Mouse (Mus musculus) kidney, adult 10 weeks (tissue): ENCODE data around the gene Eea1. TPM values are rescaled to one million over a fixed set of nuclear protein-coding genes. Genes with fewer than 3 reads are reported as not detected.

ENCODE experiments used
- polyA plus RNA-seq: library from polyadenylated mRNA; stranded (reverse); fragments of 350-450 nt; fragmentation: Illumina TruSeq; extraction: RNeasy Lipid Tissue Mini Kit (QIAGEN cat#74804); gene quantifications from one replicate; pipeline ENCODE4 v1.2.3, GENCODE M21; 2014; ENCODE audit warnings: low read depth, low replicate concordance

The Eea1 gene
- polyA plus RNA-seq = 73.9 TPM

GRCm38 (mm10) chr10:95940046-95940900 is at the start of gene Eea1:
TSS of gene Eea1 (plus strand) at chr10:95940650.

Other genes starting within 250 kb of the Eea1 start
- 5.6 TPM for gene Gm33543, start 97.7 kb upstream of the Eea1 start, polyA plus RNA-seq
- gene Gm5426, start 196.0 kb downstream of the Eea1 start, polyA plus RNA-seq = not detected